Comparison of ENCODE assay signal across 28 mouse cellular contexts in the genomic region with DNA sequence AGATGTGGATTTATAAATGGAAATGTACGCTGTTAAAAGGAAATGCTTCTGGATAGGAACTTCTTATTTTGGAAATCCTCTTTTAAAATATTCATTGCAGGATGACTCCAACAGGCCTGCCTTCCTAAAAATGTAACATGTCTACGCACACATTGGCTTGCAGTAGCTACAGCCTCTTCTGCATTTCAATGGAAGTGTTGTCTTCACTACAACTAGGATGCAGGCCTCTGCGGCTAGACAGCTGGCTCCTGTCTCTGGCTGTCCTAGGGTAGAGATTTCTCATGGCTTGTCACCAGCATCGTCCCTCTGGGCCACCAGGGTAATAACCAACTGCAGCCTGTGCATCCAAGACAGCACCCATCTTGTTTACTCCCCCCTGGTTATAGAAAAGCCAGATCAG.
DNase-seq lines count a peak whose midpoint lies in the region; ATAC-seq and TF ChIP-seq lines count a peak whose summit lies in the region.
"Had no signal": no experiment of that assay in that cellular context is flagged by ENCODE, and none has a peak within 500 bp of the region (broad histone marks: within the 10 kb centered on the region; RNA-seq: fewer than 3 reads in every experiment).

No protein-coding gene starts in this region.

- H3K4me3 ChIP-seq in lung, embryonic 16.5 days (ENCODE audit: low read length): no peak overlapping the region
- no peak overlapping the region for H3K4me3 ChIP-seq in limb, embryonic 10.5 days
- no peak overlapping the region for H3K4me3 ChIP-seq in olfactory bulb, adult 2 months (ENCODE audit: insufficient read depth, low read depth, low read length)
- H3K4me3 ChIP-seq: embryonic facial prominence, embryonic 13.5 days; hindbrain, embryonic 10.5 days; intestine, embryonic 15.5 days; left cerebral cortex, adult 2 months; liver, embryonic 15.5 days; midbrain, embryonic 15.5 days; neural tube, embryonic 12.5 days had no signal

- H3K9me3 ChIP-seq in lung, embryonic 16.5 days (ENCODE audit: control insufficient read depth, low read length): no peaks in the 10 kb centered on the region
- no peaks in the 10 kb centered on the region for H3K9me3 ChIP-seq in limb, embryonic 10.5 days (replicated peaks)
- H3K9me3 ChIP-seq: embryonic facial prominence, embryonic 13.5 days; intestine, embryonic 15.5 days; liver, embryonic 15.5 days; midbrain, embryonic 15.5 days; neural tube, embryonic 12.5 days had no signal

- no peak for TF ChIP-seq CTCF in olfactory bulb, adult 2 months (IDR thresholded peaks at IDR 0.05; ENCODE audit: insufficient read depth, low read depth, low read length)

- 57% methylated on average over 4 of the region's 4 CpGs for WGBS in lung, embryonic 16.5 days
- WGBS in limb, embryonic 10.5 days: 87% methylated on average over 4 of the region's 4 CpGs
- 44% methylated on average over 4 of the region's 4 CpGs for WGBS in olfactory bulb, adult 2 months

- intact Hi-C loops in left cerebral cortex, postnatal 14 days (cut with DNase I): no loop called here

- H3K9ac ChIP-seq in lung, embryonic 16.5 days (ENCODE audit: low read length): no peak overlapping the region
- H3K9ac ChIP-seq: embryonic facial prominence, embryonic 13.5 days; intestine, embryonic 15.5 days; liver, embryonic 15.5 days; midbrain, embryonic 15.5 days; neural tube, embryonic 12.5 days had no signal

- peak; percentile 11 for DNase-seq in kidney, postnatal 14 days
- no peak for DNase-seq in kidney, adult 11 months
- DNase-seq in lung, adult 18-20 months: no peak
- peak; percentile 13 for DNase-seq in limb, embryonic 10.5 days (ENCODE audit: low spot score)
- no peak for DNase-seq in left cerebral cortex, postnatal 14 days (ENCODE audit: low spot score in 2 of 2)
- DNase-seq: adrenal gland, postnatal 25 days; cerebellum, adult 11-12 months; cerebellum, adult 9-11 months; embryo, embryonic 11 days; gastrocnemius, postnatal 14 days; heart, postnatal 14 days; kidney, adult 8-10 months; left cerebral cortex, postnatal 4 days; liver; thymus, postnatal 4 days had no signal

- H3K27ac ChIP-seq in lung, embryonic 16.5 days (ENCODE audit: low read length): no peak overlapping the region
- H3K27ac ChIP-seq in limb, embryonic 10.5 days: no peak overlapping the region
- peak overlapping the region; percentile 64 for H3K27ac ChIP-seq in olfactory bulb, adult 2 months (ENCODE audit: insufficient read depth, low read depth, low read length)
- H3K27ac ChIP-seq: embryonic facial prominence, embryonic 13.5 days; hindbrain, embryonic 10.5 days; intestine, embryonic 15.5 days; kidney, postnatal 0 days; left cerebral cortex, adult 2 months; liver, embryonic 15.5 days; midbrain, embryonic 15.5 days; neural tube, embryonic 12.5 days had no signal

- peak; percentile 80 for ATAC-seq in lung, embryonic 16.5 days (ENCODE audit: low read depth)
- ATAC-seq: CD4-positive, CD25-positive, alpha-beta regulatory T cell, adult 4 months; forebrain, embryonic 16.5 days; hindbrain, embryonic 16.5 days; intestine, embryonic 15.5 days; midbrain, embryonic 15.5 days had no signal

- no peaks in the 10 kb centered on the region for H3K27me3 ChIP-seq in lung, embryonic 16.5 days (ENCODE audit: control insufficient read depth, insufficient read depth, low read depth, low read length)
- H3K27me3 ChIP-seq in limb, embryonic 10.5 days (ENCODE audit: low read depth, poor library complexity, severe bottlenecking): no peaks in the 10 kb centered on the region
- H3K27me3 ChIP-seq: embryonic facial prominence, embryonic 13.5 days; intestine, embryonic 15.5 days; liver, embryonic 15.5 days; midbrain, embryonic 15.5 days; neural tube, embryonic 12.5 days had no signal

- no peak for TF ChIP-seq POLR2A in olfactory bulb, adult 2 months (IDR thresholded peaks at IDR 0.05; ENCODE audit: insufficient read depth, low read depth, low read length)

- H3K36me3 ChIP-seq in lung, embryonic 16.5 days (ENCODE audit: control insufficient read depth, insufficient read depth, low read length): no peaks in the 10 kb centered on the region
- H3K36me3 ChIP-seq in limb, embryonic 10.5 days: no peaks in the 10 kb centered on the region
- H3K36me3 ChIP-seq: embryonic facial prominence, embryonic 13.5 days; hindbrain, embryonic 10.5 days; intestine, embryonic 15.5 days; liver, embryonic 15.5 days; midbrain, embryonic 15.5 days; neural tube, embryonic 12.5 days had no signal

- H3K4me1 ChIP-seq in lung, embryonic 16.5 days (replicated peaks; ENCODE audit: control insufficient read depth, insufficient read depth, low read length): no peaks in the 10 kb centered on the region
- H3K4me1 ChIP-seq in limb, embryonic 10.5 days: peaks cover 3% of the 10 kb centered on the region
- H3K4me1 ChIP-seq in olfactory bulb, adult 2 months (ENCODE audit: control insufficient read depth, insufficient read depth, low read length): peaks cover 13% of the 10 kb centered on the region
- H3K4me1 ChIP-seq: hindbrain, embryonic 10.5 days; intestine, embryonic 15.5 days; liver, embryonic 15.5 days; neural tube, embryonic 12.5 days had no signal

- H3K4me2 ChIP-seq in lung, embryonic 16.5 days (ENCODE audit: low read depth, low read length): no peak overlapping the region
- H3K4me2 ChIP-seq: embryonic facial prominence, embryonic 13.5 days; intestine, embryonic 15.5 days; liver, embryonic 15.5 days; midbrain, embryonic 15.5 days; neural tube, embryonic 12.5 days had no signal

Comparison
In these comparisons a context has a peak if more than half of its experiments do, and no peak if none do; other contexts are left out.
1. DNase-seq: peak in kidney, postnatal 14 days (single experiment) and limb, embryonic 10.5 days (single experiment); none in kidney, adult 11 months (single experiment), lung, adult 18-20 months (0 of 2) and left cerebral cortex, postnatal 14 days (0 of 2).